22 mouse cellular contexts compared by ENCODE assay signal in the genomic region with DNA sequence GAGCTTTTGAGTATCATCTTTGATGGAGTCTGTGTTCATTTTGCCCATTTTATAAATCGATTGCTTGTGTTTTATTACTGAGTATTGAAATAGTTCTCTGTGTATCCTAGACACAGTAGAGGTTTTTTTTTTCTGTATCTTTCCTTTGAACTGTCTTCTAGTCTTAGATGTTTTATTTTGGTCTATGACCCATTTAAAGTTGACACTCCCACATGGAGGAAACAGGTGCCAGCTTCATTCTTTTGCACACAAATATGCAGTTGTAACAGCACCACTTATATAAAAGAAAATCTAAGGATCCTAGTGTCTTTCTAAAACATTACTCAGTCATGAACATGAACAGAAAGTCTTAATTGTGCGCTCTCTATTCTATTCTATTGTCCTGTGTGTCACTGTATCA.
DNase-seq lines count a peak whose midpoint lies in the region; TF ChIP-seq lines count a peak whose summit lies in the region.
"Had no signal": no experiment of that assay in that cellular context is flagged by ENCODE, and none has a peak within 500 bp of the region (broad histone marks: within the 10 kb centered on the region; RNA-seq: fewer than 3 reads in every experiment).

No protein-coding gene starts in this region.

- no peak for TF ChIP-seq CTCF in cortical plate, adult 2 months (IDR thresholded peaks at IDR 0.05; ENCODE audit: extremely low read depth, insufficient read depth, low read length)

- H3K4me1 ChIP-seq in cortical plate, adult 2 months (ENCODE audit: control insufficient read depth, insufficient read depth, low read length): no peaks in the 10 kb centered on the region; the same call in 1 of the 2 replicates
- H3K4me1 ChIP-seq: embryonic facial prominence, embryonic 13.5 days; embryonic facial prominence, embryonic 15.5 days; forebrain, embryonic 10.5 days; forebrain, embryonic 12.5 days had no signal

- peak; percentile 34 to 62 for DNase-seq in frontal cortex, adult 2 months (ENCODE audit: extremely low spot score in 1 of 2, low spot score in 1 of 2)
- DNase-seq in frontal cortex, postnatal 10 days (ENCODE audit: low spot score in 2 of 2): no peak
- DNase-seq in right cerebral cortex, adult 18-20 months: peak; percentile 32
- DNase-seq in right cerebral cortex, postnatal 4 days: no peak
- peak; percentile 73 for DNase-seq in brain, adult 2 months (ENCODE audit: low read depth, low spot score)
- DNase-seq in layer of hippocampus, adult 18-20 months (ENCODE audit: low spot score in 2 of 2): no peak
- no peak for DNase-seq in spleen, postnatal 4 days (ENCODE audit: low spot score in 2 of 2)
- DNase-seq: adrenal gland, adult 2 months; adrenal gland, postnatal 10 days; adrenal gland, postnatal 25 days; cerebellum, adult 11-12 months; cerebellum, adult 2 months; cerebellum, adult 9-10 months; cerebellum, postnatal 10 days; cerebellum, postnatal 25 days; embryo, embryonic 11 days had no signal

- H3K27ac ChIP-seq in cortical plate, adult 2 months (ENCODE audit: insufficient read depth, low read length): 0 out of 2 replicates have a peak overlapping the region, but pooled peaks have one; percentile 23
- H3K27ac ChIP-seq: embryonic facial prominence, embryonic 13.5 days; embryonic facial prominence, embryonic 15.5 days; forebrain, embryonic 10.5 days; forebrain, embryonic 12.5 days had no signal

- H3K4me3 ChIP-seq in cortical plate, adult 2 months (ENCODE audit: insufficient read depth, low read length): no peak overlapping the region
- H3K4me3 ChIP-seq: embryonic facial prominence, embryonic 13.5 days; embryonic facial prominence, embryonic 15.5 days; erythroblast, embryonic 14.5 days; forebrain, embryonic 10.5 days; forebrain, embryonic 12.5 days had no signal

- no peak for TF ChIP-seq POLR2A in cortical plate, adult 2 months (IDR thresholded peaks at IDR 0.05; ENCODE audit: extremely low read depth, insufficient read depth, low read length)

Comparison
In these comparisons a context has a peak if more than half of its experiments do, and no peak if none do; other contexts are left out.
1. DNase-seq: peak in frontal cortex, adult 2 months (2 of 2), right cerebral cortex, adult 18-20 months (single experiment) and brain, adult 2 months (single experiment); none in frontal cortex, postnatal 10 days (0 of 2), right cerebral cortex, postnatal 4 days (single experiment), layer of hippocampus, adult 18-20 months (0 of 2) and spleen, postnatal 4 days (0 of 2).